ENCODE assay signal across 1 mouse cellular context in genomic region chr8:123292785-123293184, GRCm38 (mm10).
TF ChIP-seq lines count a peak whose summit lies in the region.

No protein-coding gene starts in this region.

TF ChIP-seq in MEL, 35 proteins besides CTCF, POLR2A, EP300 and RAD21:
- no peak for TF ChIP-seq NRF1 (IDR thresholded peaks at IDR 0.05; ENCODE audit: insufficient read depth, low read depth, low read length, poor library complexity, severe bottlenecking)
- TF ChIP-seq HCFC1 (IDR thresholded peaks at IDR 0.05; ENCODE audit: low read depth, low read length), result no peak
- no peak for TF ChIP-seq MXI1 (IDR thresholded peaks at IDR 0.05; ENCODE audit: low read depth, low read length)
- no peak for TF ChIP-seq ZKSCAN1 (IDR thresholded peaks at IDR 0.05; ENCODE audit: low read depth, low read length)
- TF ChIP-seq ZMIZ1 (IDR thresholded peaks at IDR 0.05; ENCODE audit: low read depth, low read length), result no peak
- TF ChIP-seq SIN3A (IDR thresholded peaks at IDR 0.05; ENCODE audit: low read length), result no peak
- no peak for TF ChIP-seq ZNF384 (IDR thresholded peaks at IDR 0.05; ENCODE audit: low read depth, low read length)
- no peak for TF ChIP-seq GATA1 (IDR thresholded peaks at IDR 0.05; ENCODE audit: low read depth, low read length)
- no peak for TF ChIP-seq TCF12 (IDR thresholded peaks at IDR 0.05; ENCODE audit: low read depth, low read length)
- no peak for TF ChIP-seq SMC3 (IDR thresholded peaks at IDR 0.05; ENCODE audit: low read depth, low read length)
- no peak for TF ChIP-seq NELFE (IDR thresholded peaks at IDR 0.05; ENCODE audit: low read depth, low read length)
- TF ChIP-seq JUND (IDR thresholded peaks at IDR 0.05; ENCODE audit: low read depth, low read length), result no peak
- no peak for TF ChIP-seq MEF2A (IDR thresholded peaks at IDR 0.05; ENCODE audit: extremely low read depth, insufficient replicate concordance, low read depth, low read length, poor library complexity, severe bottlenecking)
- TF ChIP-seq ETS1 (IDR thresholded peaks at IDR 0.05; ENCODE audit: low read depth, low read length), result no peak
- TF ChIP-seq USF2 (IDR thresholded peaks at IDR 0.05; ENCODE audit: borderline replicate concordance in 1 of 2, insufficient read depth in 1 of 2, low read depth in 1 of 2, low read length in 2 of 2), result no peak
- no peak for TF ChIP-seq CHD1 (IDR thresholded peaks at IDR 0.05; ENCODE audit: low read depth, low read length)
TF ChIP-seq in MEL: peak in this region for 0.
